Mouse (Mus musculus): Measurements from ENCODE around the gene Arhgef10l. TPM values are rescaled to one million over a fixed set of nuclear protein-coding genes. Genes with fewer than 3 reads are reported as not detected.

The Arhgef10l gene
- polyA plus RNA-seq, 1 experiment, result 14.2 TPM

- Histone ChIP-seq H3K36me3 (ENCODE audit: control insufficient read depth, insufficient read depth, low read length) (no peaks in the 10 kb centered on the region), H3K27me3 (ENCODE audit: control insufficient read depth, insufficient read depth, low read length) (0 out of 2 replicates have a peak, but pooled peaks cover 2% of the 10 kb centered on the region), H3K4me1 (ENCODE audit: control insufficient read depth, insufficient read depth, insufficient read length, low read length) (peaks cover 7% of the 10 kb centered on the region), H3K4me3 (ENCODE audit: low read depth, low read length) (no peak overlapping the region), H3K27ac (ENCODE audit: insufficient read depth, low read depth, low read length) (no peak overlapping the region)
- TF ChIP-seq CTCF (IDR thresholded peaks at IDR 0.05; ENCODE audit: extremely low read depth, insufficient read length, insufficient replicate concordance, low read depth, low read length) (no peak), POLR2A (IDR thresholded peaks at IDR 0.05; ENCODE audit: low read depth, low read length) (no peak)
- 64% methylated on average over 5 of the region's 5 CpGs for WGBS
Measured at GRCm38 (mm10) chr4:140641414-140641918, 24.3 kb downstream of the Arhgef10l start.

- 61% methylated on average over 9 of the region's 9 CpGs for WGBS
- no peak for TF ChIP-seq CTCF (IDR thresholded peaks at IDR 0.05; ENCODE audit: extremely low read depth, insufficient read length, insufficient replicate concordance, low read depth, low read length)
- TF ChIP-seq POLR2A (IDR thresholded peaks at IDR 0.05; ENCODE audit: low read depth, low read length), result no peak
- Histone ChIP-seq H3K27ac (ENCODE audit: insufficient read depth, low read depth, low read length) (no peak overlapping the region), H3K4me3 (ENCODE audit: low read depth, low read length) (no peak overlapping the region), H3K4me1 (ENCODE audit: control insufficient read depth, insufficient read depth, insufficient read length, low read length) (peaks cover 7% of the 10 kb centered on the region), H3K36me3 (ENCODE audit: control insufficient read depth, insufficient read depth, low read length) (no peaks in the 10 kb centered on the region), H3K27me3 (ENCODE audit: control insufficient read depth, insufficient read depth, low read length) (no peaks in the 10 kb centered on the region)
Measured at GRCm38 (mm10) chr4:140640668-140641067, 25.1 kb downstream of the Arhgef10l start.

GRCm38 (mm10) chr4:140640242-140640523, 25.6 kb downstream of the Arhgef10l start:
- TF ChIP-seq POLR2A (IDR thresholded peaks at IDR 0.05; ENCODE audit: low read depth, low read length) (no peak), CTCF (IDR thresholded peaks at IDR 0.05; ENCODE audit: extremely low read depth, insufficient read length, insufficient replicate concordance, low read depth, low read length) (no peak)
- Histone ChIP-seq H3K4me1 (ENCODE audit: control insufficient read depth, insufficient read depth, insufficient read length, low read length) (peaks cover 7% of the 10 kb centered on the region), H3K27ac (ENCODE audit: insufficient read depth, low read depth, low read length) (no peak overlapping the region), H3K36me3 (ENCODE audit: control insufficient read depth, insufficient read depth, low read length) (no peaks in the 10 kb centered on the region), H3K4me3 (ENCODE audit: low read depth, low read length) (no peak overlapping the region), H3K27me3 (ENCODE audit: control insufficient read depth, insufficient read depth, low read length) (no peaks in the 10 kb centered on the region)
- WGBS, result 35% methylated on average over 8 of the region's 8 CpGs

GRCm38 (mm10) chr4:140639431-140640241, 26.2 kb downstream of the Arhgef10l start:
- Histone ChIP-seq H3K27ac (ENCODE audit: insufficient read depth, low read depth, low read length) (no peak overlapping the region), H3K36me3 (ENCODE audit: control insufficient read depth, insufficient read depth, low read length) (no peaks in the 10 kb centered on the region), H3K27me3 (ENCODE audit: control insufficient read depth, insufficient read depth, low read length) (no peaks in the 10 kb centered on the region), H3K4me3 (ENCODE audit: low read depth, low read length) (no peak overlapping the region), H3K4me1 (ENCODE audit: control insufficient read depth, insufficient read depth, insufficient read length, low read length) (peaks cover 7% of the 10 kb centered on the region)
- 81% methylated on average over 28 of the region's 28 CpGs for WGBS
- no peak for TF ChIP-seq CTCF (IDR thresholded peaks at IDR 0.05; ENCODE audit: extremely low read depth, insufficient read length, insufficient replicate concordance, low read depth, low read length)
- no peak for TF ChIP-seq POLR2A (IDR thresholded peaks at IDR 0.05; ENCODE audit: low read depth, low read length)

GRCm38 (mm10) chr4:140638591-140638990, 27.2 kb downstream of the Arhgef10l start:
- no peaks in the 10 kb centered on the region for H3K27me3 ChIP-seq (ENCODE audit: control insufficient read depth, insufficient read depth, low read length)
- TF ChIP-seq CTCF (IDR thresholded peaks at IDR 0.05; ENCODE audit: extremely low read depth, insufficient read length, insufficient replicate concordance, low read depth, low read length), result no peak
- TF ChIP-seq POLR2A (IDR thresholded peaks at IDR 0.05; ENCODE audit: low read depth, low read length), result no peak
- H3K4me3 ChIP-seq (ENCODE audit: low read depth, low read length), result no peak overlapping the region
- WGBS, result 92% methylated on average over 5 of the region's 5 CpGs
- no peaks in the 10 kb centered on the region for H3K36me3 ChIP-seq (ENCODE audit: control insufficient read depth, insufficient read depth, low read length)
- no peak overlapping the region for H3K27ac ChIP-seq (ENCODE audit: insufficient read depth, low read depth, low read length)
- H3K4me1 ChIP-seq (ENCODE audit: control insufficient read depth, insufficient read depth, insufficient read length, low read length), result peaks cover 7% of the 10 kb centered on the region

GRCm38 (mm10) chr4:140637269-140637668, 28.5 kb downstream of the Arhgef10l start:
- Histone ChIP-seq H3K4me1 (ENCODE audit: control insufficient read depth, insufficient read depth, insufficient read length, low read length) (peaks cover 7% of the 10 kb centered on the region), H3K27me3 (ENCODE audit: control insufficient read depth, insufficient read depth, low read length) (no peaks in the 10 kb centered on the region), H3K4me3 (ENCODE audit: low read depth, low read length) (no peak overlapping the region), H3K27ac (ENCODE audit: insufficient read depth, low read depth, low read length) (no peak overlapping the region), H3K36me3 (ENCODE audit: control insufficient read depth, insufficient read depth, low read length) (no peaks in the 10 kb centered on the region)
- TF ChIP-seq CTCF (IDR thresholded peaks at IDR 0.05; ENCODE audit: extremely low read depth, insufficient read length, insufficient replicate concordance, low read depth, low read length), result no peak
- TF ChIP-seq POLR2A (IDR thresholded peaks at IDR 0.05; ENCODE audit: low read depth, low read length), result no peak
- WGBS, result 71% methylated on average over 8 of the region's 8 CpGs

- H3K4me3 ChIP-seq (ENCODE audit: low read depth, low read length), result no peak overlapping the region
- peaks cover 7% of the 10 kb centered on the region for H3K4me1 ChIP-seq (ENCODE audit: control insufficient read depth, insufficient read depth, insufficient read length, low read length)
- H3K36me3 ChIP-seq (ENCODE audit: control insufficient read depth, insufficient read depth, low read length), result no peaks in the 10 kb centered on the region
- TF ChIP-seq POLR2A (IDR thresholded peaks at IDR 0.05; ENCODE audit: low read depth, low read length), result no peak
- TF ChIP-seq CTCF (IDR thresholded peaks at IDR 0.05; ENCODE audit: extremely low read depth, insufficient read length, insufficient replicate concordance, low read depth, low read length), result no peak
- H3K27ac ChIP-seq (ENCODE audit: insufficient read depth, low read depth, low read length), result no peak overlapping the region
- WGBS, result 38% methylated on average over 5 of the region's 5 CpGs
- H3K27me3 ChIP-seq (ENCODE audit: control insufficient read depth, insufficient read depth, low read length), result no peaks in the 10 kb centered on the region
Measured at GRCm38 (mm10) chr4:140636312-140636996, 29.4 kb downstream of the Arhgef10l start.
